Mouse (Mus musculus): ENCODE measurements at regions not wholly inside any gene's neighbourhood (a gene's known extent, or its start where the extent isn't known, plus 50 kb on each side); places are given as distances from the start of the nearest gene placed in this dataset.

- no peak for TF ChIP-seq TCF12 (IDR thresholded peaks at IDR 0.05; ENCODE audit: insufficient read depth, poor library complexity, severe bottlenecking)
- TF ChIP-seq POLR2A (IDR thresholded peaks at IDR 0.05; ENCODE audit: insufficient read length, low read depth) = no peak
- TF ChIP-seq MYOD1 (IDR thresholded peaks at IDR 0.05; ENCODE audit: control insufficient read depth in 1 of 3, insufficient read length in 2 of 3, low read depth in 2 of 3) = no peak
Measured at GRCm38 (mm10) chr12:10248110-10248509, 121.7 kb upstream of the Nt5c1b start.

Measured in myocyte (in vitro differentiated cells).